Mouse (Mus musculus) ES-E14 (cell line): ENCODE measurements around the gene Hdac9. TPM values are rescaled to one million over a fixed set of nuclear protein-coding genes. Genes with fewer than 3 reads are reported as not detected.
A peak's percentile ranks its signal among the peaks of the same experiment; 100 is the strongest.

ENCODE experiments used
- DNase-seq: peaks from one replicate; pipeline ENCODE4 v3.0.0-alpha.2; 2013; ENCODE audit warnings: low read depth, low spot score
- H3K27ac ChIP-seq: 2 replicates; pipeline ENCODE4 v1.5.1; 2012; ENCODE audit warnings: low read depth, mild to moderate bottlenecking, low read length, moderate library complexity, mixed read lengths; ENCODE audit not compliant: poor library complexity, insufficient read depth, severe bottlenecking
- H3K36me3 ChIP-seq: 2 replicates; pipeline ENCODE4 v1.6.1; 2012; ENCODE audit warnings: mild to moderate bottlenecking, low read length, moderate library complexity, mixed read lengths; ENCODE audit not compliant: control insufficient read depth, poor library complexity, insufficient read depth, severe bottlenecking
- H3K4me1 ChIP-seq, 2 experiments: fragments of 150-350 bp in 1 of 2; sonication (generic) in 1 of 2; 2 replicates each; pipeline ENCODE4 v1.6.1; 2012; ENCODE audit warnings: low read length in 2 of 2, mild to moderate bottlenecking in 1 of 2, mixed read lengths in 1 of 2; ENCODE audit not compliant: control insufficient read depth in 2 of 2, insufficient read depth in 2 of 2, poor library complexity in 1 of 2
- H3K4me3 ChIP-seq, 2 experiments: fragments of 150-350 bp in 1 of 2; sonication (generic) in 1 of 2; 2 replicates each; pipeline ENCODE4 v1.5.1; 2012; ENCODE audit warnings: low read length in 2 of 2, low read depth in 1 of 2, mild to moderate bottlenecking in 1 of 2, mixed read lengths in 1 of 2; ENCODE audit not compliant: insufficient read depth in 1 of 2, poor library complexity in 1 of 2, severe bottlenecking in 1 of 2
- H3K9ac ChIP-seq: 2 replicates; pipeline ENCODE4 v1.6.1; 2012; ENCODE audit warnings: low read depth, mild to moderate bottlenecking, low read length, mixed read lengths; ENCODE audit not compliant: poor library complexity, insufficient read depth, severe bottlenecking
- H3K9me3 ChIP-seq: fragments of 150-350 bp; sonication (generic); 2 replicates; pipeline ENCODE4 v1.6.1; 2012; ENCODE audit warnings: low read depth, mild to moderate bottlenecking, low read length; ENCODE audit not compliant: control insufficient read depth, insufficient read depth
- CHD2 ChIP-seq: IDR thresholded peaks from 2 replicates; pipeline ENCODE4 v1.6.1; 2014; ENCODE audit warnings: mild to moderate bottlenecking, low read depth, low read length, inconsistent platforms
- HCFC1 ChIP-seq: IDR thresholded peaks from 2 replicates; pipeline ENCODE4 v1.6.1; 2012; ENCODE audit warnings: low read length, inconsistent platforms, borderline replicate concordance; ENCODE audit not compliant: insufficient read depth
- MAFK ChIP-seq: IDR thresholded peaks from 2 replicates; pipeline ENCODE4 v1.6.1; 2014; ENCODE audit warnings: mild to moderate bottlenecking, low read depth, low read length, inconsistent platforms; ENCODE audit not compliant: insufficient read depth
- ZC3H11A ChIP-seq: IDR thresholded peaks from 2 replicates; pipeline ENCODE4 v1.6.1; 2012; ENCODE audit warnings: low read depth, mild to moderate bottlenecking, inconsistent platforms, low read length, borderline replicate concordance
- ZNF384 ChIP-seq: IDR thresholded peaks from 2 replicates; pipeline ENCODE4 v1.6.1; 2012; ENCODE audit warnings: low read depth, low read length, inconsistent platforms
- in situ Hi-C, 2 experiments: fragments of 600-800 bp; cut with MboI; formaldehyde crosslinking; loops; one replicate each; pipeline ENCODE4 v1.15.1; 2025; ENCODE audit warnings: low sequenced_read_pairs in 2 of 2, inconsistent platforms in 1 of 2; ENCODE audit not compliant: unreplicated experiment in 2 of 2
- total RNA-seq: library from RNA; depleted of rRNA; stranded (reverse); fragments of 300-350 nt; gene quantifications from 2 replicates; pipeline ENCODE4 v1.2.3, GENCODE M21; 2012

The Hdac9 gene
- total RNA-seq, 1 experiment: 0.58 TPM

DNA sequence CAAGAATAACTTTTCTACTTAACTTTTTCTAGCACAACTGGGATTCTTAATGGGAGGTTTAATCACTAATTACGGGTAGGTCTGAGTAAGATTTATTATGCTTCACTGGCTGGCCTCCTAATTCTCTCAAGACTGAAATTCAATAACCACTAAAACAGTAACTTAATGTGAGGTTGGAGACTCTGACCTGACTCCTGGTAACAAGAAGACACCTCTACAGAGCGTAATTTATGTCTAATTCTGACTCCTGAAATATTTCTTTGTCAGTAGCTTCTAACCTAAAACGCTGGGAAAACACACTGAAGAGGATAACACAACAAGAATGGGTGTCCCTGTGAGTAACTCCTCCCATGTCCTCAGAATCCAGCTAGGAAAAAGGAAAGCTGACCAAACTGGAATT lies 508.8 kb downstream of the Hdac9 start:
- Histone ChIP-seq H3K9ac (no peak overlapping the region), H3K9me3 (no peaks in the 10 kb centered on the region), H3K4me3 (no peak overlapping the region), H3K27ac (no peak overlapping the region), H3K36me3 (no peaks in the 10 kb centered on the region), H3K4me1 (no peaks in the 10 kb centered on the region)
- TF ChIP-seq MAFK: no peak
- no peak for TF ChIP-seq ZC3H11A
- no peak for TF ChIP-seq ZNF384
- no peak for TF ChIP-seq HCFC1
- no peak for TF ChIP-seq CHD2
- in situ Hi-C loops: no loop called here
- no peak for DNase-seq

DNA sequence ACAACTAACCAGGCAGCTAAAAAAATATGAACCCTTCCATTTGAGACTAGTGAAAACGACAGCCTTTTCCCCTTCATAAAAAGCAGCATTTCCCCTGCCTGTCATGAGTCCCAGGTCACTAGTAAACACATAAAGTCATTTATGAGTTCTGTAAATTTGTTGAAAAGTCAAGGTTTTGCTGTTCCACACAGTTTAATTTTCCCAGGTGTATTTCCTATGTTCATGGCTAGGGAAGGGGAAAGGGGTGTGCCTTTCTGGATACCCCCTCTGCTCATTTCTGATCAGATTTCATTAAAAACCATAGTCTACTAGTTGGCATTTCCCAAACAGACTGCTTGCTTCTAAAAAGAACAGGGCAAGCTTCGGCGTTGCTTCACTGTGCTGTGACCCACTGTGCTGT lies 509.8 kb downstream of the Hdac9 start:
- no peak overlapping the region for H3K4me3 ChIP-seq
- in situ Hi-C loops: no loop called here
- no peak overlapping the region for H3K9ac ChIP-seq
- no peaks in the 10 kb centered on the region for H3K9me3 ChIP-seq
- no peak for DNase-seq
- no peaks in the 10 kb centered on the region for H3K4me1 ChIP-seq
- H3K36me3 ChIP-seq: no peaks in the 10 kb centered on the region
- TF ChIP-seq ZNF384 (no peak), HCFC1 (no peak), CHD2 (no peak), ZC3H11A (no peak), MAFK (no peak)
- H3K27ac ChIP-seq: no peak overlapping the region

DNA sequence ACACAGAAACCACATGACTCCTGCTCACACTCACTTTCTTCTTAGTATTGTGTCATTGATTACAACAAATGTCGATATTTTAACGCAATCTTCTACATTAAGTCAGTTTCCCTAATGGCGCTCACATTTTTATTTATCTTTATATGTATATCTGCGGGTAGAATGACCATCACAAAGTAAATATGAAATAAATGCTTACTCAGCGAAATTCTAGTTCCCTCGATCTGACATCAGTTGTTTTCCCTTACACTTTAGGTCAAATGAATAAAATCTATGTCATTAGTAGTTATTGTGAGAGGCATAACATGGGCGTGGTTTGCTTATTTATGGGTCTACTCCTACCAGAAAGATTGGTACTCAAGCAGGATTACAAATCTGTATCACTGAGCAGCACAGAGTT lies 514.8 kb downstream of the Hdac9 start:
- H3K4me1 ChIP-seq: no peaks in the 10 kb centered on the region
- no peak overlapping the region for H3K27ac ChIP-seq
- in situ Hi-C loops: no loop called here
- H3K4me3 ChIP-seq: no peak overlapping the region
- H3K9me3 ChIP-seq: no peaks in the 10 kb centered on the region
- no peaks in the 10 kb centered on the region for H3K36me3 ChIP-seq
- TF ChIP-seq HCFC1: no peak
- TF ChIP-seq ZC3H11A: no peak
- no peak for TF ChIP-seq ZNF384
- TF ChIP-seq MAFK: peak; percentile 97
- TF ChIP-seq CHD2: no peak
- DNase-seq: no peak
- H3K9ac ChIP-seq: no peak overlapping the region

DNA sequence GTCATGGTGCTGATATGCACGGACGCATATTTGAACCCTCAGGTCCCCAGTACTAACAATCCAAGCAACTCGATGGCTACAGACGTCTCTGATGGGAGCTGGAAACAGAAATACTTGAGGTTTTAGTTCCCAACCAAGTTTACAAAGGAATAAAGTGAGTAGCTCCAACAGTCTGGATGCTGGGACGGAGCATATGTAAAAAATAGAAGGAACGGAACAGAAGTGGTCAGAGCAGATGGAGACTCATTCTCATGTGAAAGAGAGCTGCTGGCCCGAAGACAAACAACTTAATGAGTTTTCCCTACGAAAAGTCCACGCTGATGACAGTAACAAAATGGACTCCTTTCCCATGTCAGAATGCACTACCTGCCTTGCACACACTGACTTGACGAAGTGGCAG lies 518.3 kb downstream of the Hdac9 start:
- Histone ChIP-seq H3K9ac (no peak overlapping the region), H3K9me3 (no peaks in the 10 kb centered on the region), H3K27ac (no peak overlapping the region), H3K4me3 (no peak overlapping the region), H3K4me1 (no peaks in the 10 kb centered on the region), H3K36me3 (no peaks in the 10 kb centered on the region)
- no peak for DNase-seq
- TF ChIP-seq ZNF384: no peak
- TF ChIP-seq HCFC1: no peak
- TF ChIP-seq ZC3H11A: no peak
- no peak for TF ChIP-seq MAFK
- TF ChIP-seq CHD2: no peak
- in situ Hi-C loops: no loop called here

DNA sequence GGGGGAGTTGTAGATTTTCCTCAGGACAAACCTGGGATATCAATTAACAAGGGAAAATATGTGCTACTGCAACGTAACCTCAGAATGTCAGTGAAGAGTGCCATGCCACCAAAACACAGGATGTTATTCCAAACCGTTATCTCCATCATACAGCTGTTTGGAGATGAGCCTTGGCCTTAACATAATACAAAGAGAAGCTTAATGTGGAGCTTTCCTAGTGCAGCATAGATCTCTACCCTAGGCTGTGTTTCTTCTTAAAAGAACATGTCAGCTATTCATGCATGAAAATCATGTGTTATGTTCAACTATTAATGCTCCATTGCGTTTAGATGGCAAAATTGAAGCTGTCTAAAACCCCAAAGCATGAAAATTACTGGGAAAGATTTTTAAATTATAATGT lies 522.6 kb downstream of the Hdac9 start:
- no peak for TF ChIP-seq CHD2
- no peak for TF ChIP-seq HCFC1
- no peak for TF ChIP-seq ZC3H11A
- TF ChIP-seq MAFK: no peak
- TF ChIP-seq ZNF384: no peak
- in situ Hi-C loops: no loop called here
- H3K4me3 ChIP-seq: no peak overlapping the region
- H3K36me3 ChIP-seq: no peaks in the 10 kb centered on the region
- H3K27ac ChIP-seq: no peak overlapping the region
- no peaks in the 10 kb centered on the region for H3K4me1 ChIP-seq
- no peaks in the 10 kb centered on the region for H3K9me3 ChIP-seq
- DNase-seq: no peak
- H3K9ac ChIP-seq: no peak overlapping the region
